ENCODE assay signal across 19 mouse cellular contexts in the genomic region with DNA sequence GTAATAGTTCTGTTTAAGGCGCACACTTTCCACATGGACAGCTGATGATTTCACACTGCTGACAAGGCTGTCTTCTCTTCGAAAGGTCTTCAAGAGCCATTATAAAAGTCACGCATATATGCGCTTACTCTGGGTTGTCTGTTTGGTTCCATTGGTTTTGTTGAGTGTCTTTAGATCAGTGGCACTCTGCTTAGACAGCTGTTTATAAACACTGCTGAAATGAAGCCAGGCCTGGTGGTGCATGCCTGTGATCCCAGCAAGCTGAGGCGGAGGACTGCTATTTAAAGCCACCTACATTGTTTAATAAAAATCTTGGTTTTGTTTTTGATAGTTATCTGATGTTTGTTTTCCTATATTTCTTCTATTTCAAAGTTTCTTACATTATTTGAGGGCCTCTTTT.
"Had no signal": no experiment of that assay in that cellular context is flagged by ENCODE, and none has a peak within 500 bp of the region (broad histone marks: within the 10 kb centered on the region; RNA-seq: fewer than 3 reads in every experiment).

No protein-coding gene starts in this region.

- H3K27me3 ChIP-seq: limb, embryonic 13.5 days; liver, embryonic 12.5 days; liver, embryonic 15.5 days; midbrain, embryonic 12.5 days; neural tube, embryonic 13.5 days had no signal

- H3K27ac ChIP-seq: kidney, postnatal 0 days; layer of hippocampus, adult 2 months; limb, embryonic 10.5 days; limb, embryonic 13.5 days; liver, embryonic 12.5 days; liver, embryonic 15.5 days; midbrain, embryonic 12.5 days; neural tube, embryonic 13.5 days had no signal

- H3K4me3 ChIP-seq: layer of hippocampus, adult 2 months; limb, embryonic 10.5 days; limb, embryonic 13.5 days; liver, embryonic 12.5 days; liver, embryonic 15.5 days; midbrain, embryonic 12.5 days; myocyte; neural tube, embryonic 13.5 days had no signal

- H3K9me3 ChIP-seq: limb, embryonic 10.5 days; limb, embryonic 13.5 days; liver, embryonic 12.5 days; liver, embryonic 15.5 days had no signal

- H3K9ac ChIP-seq: limb, embryonic 13.5 days; liver, embryonic 12.5 days; liver, embryonic 15.5 days; midbrain, embryonic 12.5 days; neural tube, embryonic 13.5 days had no signal

- ATAC-seq: intestine, postnatal 0 days; liver, embryonic 12.5 days; midbrain, embryonic 16.5 days had no signal

- H3K36me3 ChIP-seq: liver, embryonic 12.5 days; liver, embryonic 15.5 days had no signal

- DNase-seq: kidney, adult 2 months; kidney, postnatal 25 days; layer of hippocampus, adult 9-11 months; liver; retina, postnatal 1 day; thymus, adult 18-20 months; thymus, postnatal 14 days; thymus, postnatal 4 days had no signal

- H3K4me2 ChIP-seq: limb, embryonic 13.5 days; liver, embryonic 12.5 days; liver, embryonic 15.5 days; midbrain, embryonic 12.5 days; neural tube, embryonic 13.5 days had no signal

- H3K4me1 ChIP-seq: limb, embryonic 10.5 days; limb, embryonic 13.5 days; liver, embryonic 15.5 days; midbrain, embryonic 12.5 days; neural tube, embryonic 13.5 days had no signal
